Mouse (Mus musculus) brain, embryonic 18.5 days (tissue): ENCODE measurements at regions not wholly inside any gene's neighbourhood (a gene's known extent, or its start where the extent isn't known, plus 50 kb on each side); places are given as distances from the start of the nearest gene placed in this dataset.

Experiments used
- DNase-seq: peaks from one replicate; pipeline ENCODE4 v3.0.0-alpha.2; 2012; ENCODE audit warnings: low read depth, low spot score

GRCm38 (mm10) chr2:133436913-133437843, 114.8 kb upstream of the Bmp2 start:
- DNase-seq: no peak

DNA sequence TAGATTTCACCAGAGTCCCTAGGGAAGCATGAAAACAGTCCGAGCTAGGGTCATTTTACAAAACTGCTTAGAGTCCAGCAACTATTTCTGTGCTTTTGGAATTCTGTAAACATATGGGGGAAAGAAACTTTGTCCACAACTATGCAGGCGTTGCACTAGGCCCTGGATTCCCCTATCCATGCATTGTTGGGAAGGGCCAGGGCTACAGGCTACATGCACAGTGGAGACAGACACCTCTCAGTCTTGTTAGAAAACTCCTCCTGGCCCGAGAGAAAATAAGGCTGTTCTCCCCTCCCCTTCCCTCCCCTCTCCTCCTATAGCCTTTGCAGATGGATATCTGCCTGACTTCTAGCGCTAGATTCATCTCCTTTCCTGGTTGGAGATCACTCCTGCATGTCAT, 113.9 kb upstream of the Bmp2 start:
- no peak for DNase-seq

- no peak for DNase-seq
These were observed 108.9 kb upstream of the Bmp2 start for GRCm38 (mm10) chr2:133443024-133443423.

GRCm38 (mm10) chr2:133443490-133443889, 108.5 kb upstream of the Bmp2 start:
- DNase-seq: no peak

GRCm38 (mm10) chr2:133452947-133453346, 99.0 kb upstream of the Bmp2 start:
- DNase-seq: no peak

- DNase-seq: no peak
These were observed 96.3 kb upstream of the Bmp2 start for GRCm38 (mm10) chr2:133455484-133456170.

DNA sequence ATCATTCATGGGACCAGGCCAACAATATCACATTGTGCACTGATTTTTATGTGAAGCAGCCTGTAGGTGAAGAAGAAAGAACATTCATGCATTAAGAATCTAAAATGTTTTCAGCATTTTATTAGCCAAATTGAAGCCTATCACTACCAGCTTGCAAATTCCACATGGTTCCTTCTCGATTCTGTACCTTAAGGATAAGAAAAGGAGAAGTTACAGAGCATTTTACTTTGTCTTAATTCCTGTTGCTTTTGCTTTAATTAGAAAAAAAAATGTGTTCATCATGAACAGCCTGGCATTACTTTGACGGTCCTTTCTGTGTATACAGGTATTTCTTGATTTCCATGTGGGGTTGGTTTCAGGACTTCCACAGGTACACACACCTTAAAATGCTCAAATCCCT, 95.2 kb upstream of the Bmp2 start:
- DNase-seq: no peak

- DNase-seq: no peak
These were observed 93.2 kb upstream of the Bmp2 start for GRCm38 (mm10) chr2:133458735-133459134.

DNA sequence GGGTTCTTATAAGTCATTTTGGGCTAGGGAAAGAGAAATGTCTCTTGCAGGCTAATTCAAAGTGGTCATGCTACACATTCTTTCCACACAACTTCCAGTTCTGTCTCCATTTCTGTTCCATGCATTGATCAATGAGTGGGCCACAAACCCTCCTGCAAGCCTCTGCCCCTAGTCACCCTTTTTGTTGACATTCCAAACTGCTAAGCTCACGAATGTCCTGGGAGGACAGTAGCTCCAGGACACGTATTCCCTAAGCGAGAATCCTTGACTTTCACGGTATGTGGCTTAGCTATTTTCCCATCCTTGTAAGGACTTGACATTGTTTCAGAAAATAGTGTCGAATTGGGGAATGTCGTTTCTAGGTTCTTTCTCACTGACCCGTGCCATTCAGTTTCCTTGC, 91.1 kb upstream of the Bmp2 start:
- no peak for DNase-seq

- DNase-seq: no peak
These were observed 89.6 kb upstream of the Bmp2 start for GRCm38 (mm10) chr2:133462378-133462777.

DNA sequence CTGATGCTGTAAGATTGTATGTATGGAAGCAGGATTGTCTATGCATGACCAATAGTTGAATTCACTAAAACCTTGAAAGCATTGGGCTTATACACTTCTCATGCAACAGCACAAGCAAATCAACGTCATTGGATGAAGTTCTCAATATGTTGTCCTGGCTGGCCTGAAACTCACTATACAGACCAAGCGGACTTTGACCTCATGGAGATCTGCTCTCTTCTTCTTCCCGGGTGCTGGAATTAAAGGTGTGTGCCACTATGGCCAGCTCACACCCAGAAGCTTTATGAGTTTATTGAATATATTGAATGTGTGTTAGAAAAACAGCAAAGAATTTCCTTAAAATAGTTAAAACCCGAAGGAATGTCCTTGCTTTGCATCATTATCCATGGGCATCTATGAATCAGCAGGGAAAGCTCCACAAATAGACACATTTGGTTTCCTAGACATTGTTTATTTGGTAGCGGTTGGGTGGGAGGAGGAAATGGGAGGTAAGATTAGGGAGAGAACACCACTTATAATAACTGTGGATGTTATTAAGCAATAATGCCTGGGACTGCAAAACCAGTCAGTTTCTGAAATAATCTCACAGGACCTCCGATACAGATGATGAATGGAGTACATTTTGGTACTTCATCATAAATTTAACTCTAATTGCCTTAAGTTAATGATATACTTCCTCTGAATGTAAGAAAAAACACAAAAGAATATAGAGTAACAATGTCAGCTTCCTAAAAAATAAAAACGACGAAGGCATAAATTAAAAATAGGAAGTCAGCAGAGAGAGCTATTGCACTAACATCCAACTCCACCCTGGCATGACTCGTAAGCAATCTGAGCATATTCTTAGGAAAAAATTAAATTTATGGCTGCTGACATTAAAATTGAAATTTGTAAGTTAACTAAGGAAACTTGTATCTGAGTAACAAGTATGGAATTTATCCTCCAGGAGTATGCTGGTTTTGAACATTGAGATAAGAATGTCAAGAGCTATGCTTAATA, 84.5 kb upstream of the Bmp2 start:
- no peak for DNase-seq

GRCm38 (mm10) chr2:133472966-133473744, 78.8 kb upstream of the Bmp2 start:
- no peak for DNase-seq

DNA sequence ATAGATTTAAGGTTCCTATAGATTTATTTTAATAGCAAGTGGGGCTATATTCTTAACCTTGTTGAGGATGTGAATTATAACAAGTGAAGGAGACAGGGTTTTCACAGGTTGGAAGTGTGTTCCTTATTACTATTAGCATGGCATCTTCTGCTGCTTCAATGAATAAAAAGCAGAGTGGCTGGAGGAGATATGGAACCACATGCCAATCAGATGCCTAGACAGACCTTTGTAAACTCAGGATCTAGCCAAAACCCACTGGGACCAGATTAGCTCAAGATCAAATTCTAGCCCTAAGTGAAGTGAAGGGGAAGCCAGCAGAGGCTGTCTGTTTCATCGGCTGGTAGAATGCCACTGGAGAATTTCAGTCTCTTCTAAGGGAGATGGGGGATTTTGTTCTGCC, 77.8 kb upstream of the Bmp2 start:
- DNase-seq: no peak

- DNase-seq: no peak
These were observed 71.1 kb upstream of the Bmp2 start for GRCm38 (mm10) chr2:133480870-133481269.

DNA sequence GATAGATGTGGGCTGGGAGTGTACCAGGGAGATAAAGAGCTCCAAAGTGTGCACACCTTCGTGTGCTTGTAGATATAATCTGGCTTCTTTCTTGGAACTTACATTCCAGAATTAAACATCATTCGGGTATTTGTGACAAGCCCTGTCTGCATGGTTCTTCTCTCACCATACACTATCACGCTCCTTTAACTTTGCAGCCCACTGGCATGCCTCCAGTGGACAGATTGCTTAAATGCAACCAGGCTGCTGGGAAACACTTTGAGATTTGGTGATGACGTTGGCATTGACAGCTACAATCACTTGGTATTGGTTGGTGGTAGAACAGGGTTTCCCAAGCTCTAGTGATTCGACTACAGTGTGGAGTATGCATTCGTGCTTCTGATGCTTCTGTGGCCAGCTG, 70.7 kb upstream of the Bmp2 start:
- no peak for DNase-seq

DNA sequence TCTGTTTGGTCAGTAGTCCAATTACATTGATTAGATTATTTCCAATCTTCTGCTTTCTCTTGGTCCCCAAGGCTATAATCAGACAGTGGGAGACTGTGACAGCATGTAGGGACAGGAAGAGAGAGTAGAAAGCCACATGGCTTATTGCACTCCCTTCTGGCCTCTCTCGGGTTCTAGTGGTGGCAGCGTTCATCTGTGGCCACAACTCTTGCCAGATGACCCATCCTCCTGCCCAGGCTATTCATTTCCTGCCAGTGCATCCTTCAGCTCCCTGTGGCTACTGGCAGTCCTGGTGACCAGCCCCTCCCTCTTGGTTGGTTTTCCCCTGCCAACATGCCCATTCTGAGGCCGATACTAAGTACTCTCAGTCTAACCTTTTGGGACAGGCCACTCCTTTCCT, 70.2 kb upstream of the Bmp2 start:
- no peak for DNase-seq

DNA sequence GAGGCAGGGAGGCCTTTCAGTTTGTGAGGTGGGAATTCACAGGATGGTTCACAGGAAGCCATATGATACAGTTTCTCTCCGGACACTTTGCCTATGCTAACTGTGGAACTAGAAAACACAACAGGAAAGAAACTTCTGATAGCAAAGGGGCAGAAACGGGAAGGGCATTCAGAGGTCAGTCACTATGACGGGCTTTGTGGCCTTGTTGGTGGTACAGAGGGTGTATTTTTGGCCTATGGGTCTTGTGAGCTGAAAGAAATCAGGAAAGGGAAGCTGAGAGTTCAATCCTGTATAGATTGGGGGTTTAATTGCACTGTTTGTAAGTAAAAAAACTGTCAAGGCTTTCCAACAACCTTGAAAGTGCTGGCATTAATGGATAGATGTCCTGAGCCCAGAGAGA, 56.5 kb upstream of the Bmp2 start:
- DNase-seq: no peak

- DNase-seq: no peak
These were observed 55.6 kb upstream of the Bmp2 start for GRCm38 (mm10) chr2:133496389-133496788.

DNA sequence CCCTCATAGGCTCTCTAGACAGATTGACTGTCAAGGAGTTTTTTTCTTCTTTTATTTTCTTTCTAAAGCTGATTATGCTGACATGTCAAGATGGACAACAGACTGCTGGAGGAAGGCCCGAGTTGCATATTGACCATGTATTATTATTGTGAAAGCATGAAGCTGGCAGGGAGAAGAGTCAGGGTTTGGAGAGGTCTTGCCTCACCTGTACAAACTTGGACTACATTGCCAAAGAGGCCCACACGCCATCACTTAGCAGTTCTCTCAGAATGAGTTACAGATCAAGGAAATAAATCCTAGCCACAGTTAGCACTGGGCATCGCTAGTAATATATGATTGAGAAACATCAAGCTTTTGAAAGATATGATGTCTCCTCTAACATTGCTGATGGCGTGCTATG, 54.9 kb upstream of the Bmp2 start:
- no peak for DNase-seq

DNA sequence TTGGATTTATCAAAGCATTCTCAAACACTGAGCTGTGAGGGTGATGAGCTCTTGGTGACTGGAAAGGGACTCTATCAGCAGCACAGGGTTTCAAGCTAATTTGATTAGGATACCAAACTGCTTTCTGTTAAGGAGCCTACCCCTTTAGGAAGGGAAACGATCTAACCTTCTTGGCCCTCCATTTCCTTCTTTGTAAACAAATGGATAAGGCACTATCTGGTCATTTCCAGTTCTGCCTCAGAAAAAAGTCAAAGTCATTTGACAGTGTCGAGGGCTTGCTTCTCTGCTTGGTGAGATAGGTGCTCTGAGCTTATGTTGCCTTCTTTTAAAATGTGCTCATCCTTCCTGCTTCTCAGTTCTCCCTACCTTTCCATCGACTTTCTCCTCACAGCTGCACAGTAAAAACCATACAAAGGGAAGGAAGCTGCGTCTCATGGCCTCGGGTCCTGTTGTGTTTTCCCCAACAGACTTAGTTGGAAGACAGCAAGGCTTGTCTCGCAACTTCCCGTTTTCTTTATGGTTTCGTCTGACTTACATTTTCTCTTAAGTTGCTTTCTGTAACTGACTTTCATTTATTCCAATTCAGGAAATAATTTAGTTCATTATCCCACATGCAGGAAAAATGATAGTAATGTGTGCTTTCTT, 54.3 kb upstream of the Bmp2 start:
- no peak for DNase-seq

DNA sequence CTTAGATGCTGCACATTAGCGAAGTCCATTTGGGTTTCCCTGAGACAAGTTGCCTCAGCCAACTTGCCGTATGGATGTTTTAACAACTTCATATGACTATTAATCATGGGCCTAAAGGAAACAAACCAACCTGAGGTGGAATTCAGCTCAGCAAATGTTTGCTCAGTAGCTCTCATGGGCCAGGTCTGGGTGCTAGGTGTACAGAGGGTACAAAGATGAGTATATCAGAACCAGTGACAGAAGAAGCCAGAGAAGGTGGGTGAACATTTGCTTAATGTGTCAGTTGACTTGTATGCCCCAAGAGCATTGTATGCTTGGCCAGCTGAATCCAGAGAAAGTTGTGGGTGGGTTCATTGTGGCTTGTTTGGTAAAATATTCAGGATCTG, 53.8 kb upstream of the Bmp2 start:
- DNase-seq: no peak
